Mouse (Mus musculus) heart, embryonic 10.5 days (tissue): Measurements from ENCODE around the gene Bcl2. TPM values are rescaled to one million over a fixed set of nuclear protein-coding genes. Genes with fewer than 3 reads are reported as not detected.

Experiments used
- DNase-seq: peaks from one replicate; pipeline ENCODE4 v3.0.0-alpha.2; 2017; ENCODE audit warnings: low spot score
- H3K27ac ChIP-seq: fragments of 300-500 bp; sonication (generic); 2 replicates; pipeline ENCODE4 v1.5.1; 2016; ENCODE audit warnings: mild to moderate bottlenecking
- H3K27me3 ChIP-seq: fragments of 300-500 bp; sonication (generic); 2 replicates; pipeline ENCODE4 v1.6.1; 2016; ENCODE audit warnings: mild to moderate bottlenecking; ENCODE audit not compliant: poor library complexity, insufficient read depth, severe bottlenecking
- H3K36me3 ChIP-seq: fragments of 300-500 bp; sonication (generic); 2 replicates; pipeline ENCODE4 v1.6.1; 2016; ENCODE audit warnings: mild to moderate bottlenecking, moderate library complexity
- H3K4me1 ChIP-seq: fragments of 300-500 bp; sonication (generic); 2 replicates; pipeline ENCODE4 v1.6.1; 2016; ENCODE audit warnings: mild to moderate bottlenecking
- H3K4me3 ChIP-seq: fragments of 300-500 bp; sonication (generic); 2 replicates; pipeline ENCODE4 v1.5.1; 2016; ENCODE audit warnings: mild to moderate bottlenecking, moderate library complexity
- H3K9me3 ChIP-seq: fragments of 300-500 bp; sonication (generic); 2 replicates; pipeline ENCODE4 v1.6.1; 2016; ENCODE audit warnings: mild to moderate bottlenecking, moderate library complexity
- WGBS: fragments of 180-500 bp; shearing (Covaris S2); methylation state at CpG from one replicate; pipeline ENCODE4 v1.1.7; 2016; 5-methylcytosine and 5-hydroxymethylcytosine counted together
- polyA plus RNA-seq: library from polyadenylated mRNA; unstranded; fragments of >200 nt; fragmentation: Nextera tagmentation; extraction: Ambion mirVana; gene quantifications from 2 replicates; pipeline ENCODE4 v1.2.1, GENCODE M21; 2016

The Bcl2 gene
- polyA plus RNA-seq, 1 experiment from 2014 or later: 15.0 TPM

DNA sequence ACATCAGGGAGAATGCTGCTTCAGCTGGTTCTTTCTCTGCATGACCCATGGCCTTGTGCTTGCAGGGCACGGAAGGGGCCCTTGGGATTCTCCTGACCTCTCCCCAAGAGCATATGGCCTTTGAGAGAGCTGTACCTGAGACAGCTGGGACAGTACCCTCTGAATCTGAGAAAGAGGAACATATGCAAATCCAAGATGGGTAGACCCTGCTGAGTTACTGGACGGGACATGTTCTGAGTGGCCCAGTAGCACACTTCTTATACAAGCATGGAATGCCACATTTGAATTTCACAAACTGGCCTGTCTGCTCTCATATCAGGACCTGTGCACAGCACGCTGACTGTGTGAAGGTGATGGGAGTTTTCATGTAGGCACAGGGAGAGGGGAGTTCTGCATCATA, 31.2 kb downstream of the Bcl2 start:
- H3K4me1 ChIP-seq: peaks cover 11% of the 10 kb centered on the region
- no peaks in the 10 kb centered on the region for H3K27me3 ChIP-seq
- H3K36me3 ChIP-seq: no peaks in the 10 kb centered on the region
- 76% methylated on average over 3 of the region's 3 CpGs for WGBS
- DNase-seq: no peak
- H3K27ac ChIP-seq: no peak overlapping the region
- no peak overlapping the region for H3K4me3 ChIP-seq
- no peaks in the 10 kb centered on the region for H3K9me3 ChIP-seq

- no peak for DNase-seq
- Histone ChIP-seq H3K4me3 (no peak overlapping the region), H3K9me3 (no peaks in the 10 kb centered on the region), H3K4me1 (0 out of 2 replicates have a peak, but pooled peaks cover 4% of the 10 kb centered on the region), H3K36me3 (no peaks in the 10 kb centered on the region), H3K27ac (no peak overlapping the region), H3K27me3 (no peaks in the 10 kb centered on the region)
- WGBS: 76% methylated on average over 6 of the region's 6 CpGs
Observed at GRCm38 (mm10) chr1:106679800-106680515, 34.1 kb downstream of the Bcl2 start.

GRCm38 (mm10) chr1:106678060-106678478, 36.0 kb downstream of the Bcl2 start:
- H3K4me1 ChIP-seq: no peaks in the 10 kb centered on the region
- 79% methylated on average over 5 of the region's 5 CpGs for WGBS
- no peak overlapping the region for H3K27ac ChIP-seq
- H3K36me3 ChIP-seq: no peaks in the 10 kb centered on the region
- no peak for DNase-seq
- H3K9me3 ChIP-seq: no peaks in the 10 kb centered on the region
- H3K27me3 ChIP-seq: no peaks in the 10 kb centered on the region
- H3K4me3 ChIP-seq: no peak overlapping the region

DNA sequence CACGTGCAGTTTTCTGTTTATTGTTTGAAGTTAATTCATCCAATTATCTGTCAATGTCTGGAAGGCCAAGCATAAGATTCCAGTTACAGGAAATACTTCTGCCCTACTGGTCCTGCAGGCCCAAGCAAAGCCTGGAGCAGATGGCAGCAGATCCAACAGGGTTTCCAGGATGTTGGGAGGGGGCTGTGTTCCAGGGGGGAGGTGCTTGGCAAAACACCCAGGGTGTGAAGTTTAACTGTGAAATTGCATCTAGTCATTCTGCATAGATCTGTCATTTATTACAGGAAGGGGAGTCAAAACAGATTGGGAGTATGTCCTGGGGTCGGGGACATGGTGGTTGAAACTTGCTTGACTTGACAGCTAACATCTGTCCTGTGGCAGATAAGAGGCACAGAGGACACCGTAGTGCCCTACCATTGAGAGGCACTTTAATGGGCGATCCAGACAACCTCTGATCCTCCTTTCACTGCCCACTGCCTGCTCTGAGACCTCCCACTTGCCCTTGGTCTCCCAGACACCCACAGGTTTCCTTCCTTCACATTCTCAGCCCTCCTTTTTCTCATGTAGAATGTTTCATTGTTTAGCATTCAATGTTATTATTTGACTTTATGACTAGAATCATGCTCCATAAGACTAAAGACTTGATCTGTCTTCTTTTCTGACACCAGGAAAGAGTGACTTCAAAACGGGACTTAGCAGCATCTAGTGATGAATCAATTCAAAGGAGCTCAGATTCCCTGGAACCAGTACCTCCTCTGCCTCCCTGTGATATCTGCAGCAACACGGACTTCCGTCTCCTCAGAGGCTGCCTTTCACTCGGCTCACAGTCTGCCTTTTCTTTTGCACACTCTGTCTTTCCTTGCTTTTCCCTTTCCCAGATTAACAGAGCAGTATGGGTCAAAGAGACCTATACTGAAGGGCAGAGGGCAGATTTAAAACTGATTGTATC, 47.7 kb downstream of the Bcl2 start:
- H3K9me3 ChIP-seq: no peaks in the 10 kb centered on the region
- DNase-seq: no peak
- H3K4me1 ChIP-seq: peaks cover 20% of the 10 kb centered on the region
- H3K4me3 ChIP-seq: no peak overlapping the region
- H3K27ac ChIP-seq: peak overlapping the region; percentile 36; the same call in 1 of the 2 replicates
- H3K36me3 ChIP-seq: no peaks in the 10 kb centered on the region
- H3K27me3 ChIP-seq: no peaks in the 10 kb centered on the region
- WGBS: 37% methylated on average over 8 of the region's 8 CpGs

DNA sequence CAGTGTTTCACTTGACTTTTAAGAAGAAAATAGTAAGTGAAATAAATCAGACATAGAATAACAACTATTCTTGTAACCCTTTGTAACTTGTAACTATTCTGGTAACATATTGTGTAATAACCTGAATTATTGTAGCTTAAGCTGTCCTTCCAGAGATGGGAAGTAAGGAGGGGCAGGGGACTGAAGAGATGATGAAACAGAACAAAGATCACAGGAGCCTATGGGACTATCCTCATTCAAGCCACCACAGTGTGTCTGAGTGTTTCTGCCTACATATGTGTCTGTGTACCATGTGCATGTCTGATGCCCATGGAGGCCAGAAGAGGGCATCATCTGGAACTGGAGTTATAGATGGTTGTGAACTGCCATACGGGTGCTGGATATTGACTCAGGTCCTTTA, 49.1 kb downstream of the Bcl2 start:
- 89% methylated on average over 1 of the region's 1 CpGs for WGBS
- no peaks in the 10 kb centered on the region for H3K27me3 ChIP-seq
- no peaks in the 10 kb centered on the region for H3K9me3 ChIP-seq
- H3K36me3 ChIP-seq: no peaks in the 10 kb centered on the region
- no peak overlapping the region for H3K4me3 ChIP-seq
- no peak overlapping the region for H3K27ac ChIP-seq
- H3K4me1 ChIP-seq: peaks cover 15% of the 10 kb centered on the region
- no peak for DNase-seq

DNA sequence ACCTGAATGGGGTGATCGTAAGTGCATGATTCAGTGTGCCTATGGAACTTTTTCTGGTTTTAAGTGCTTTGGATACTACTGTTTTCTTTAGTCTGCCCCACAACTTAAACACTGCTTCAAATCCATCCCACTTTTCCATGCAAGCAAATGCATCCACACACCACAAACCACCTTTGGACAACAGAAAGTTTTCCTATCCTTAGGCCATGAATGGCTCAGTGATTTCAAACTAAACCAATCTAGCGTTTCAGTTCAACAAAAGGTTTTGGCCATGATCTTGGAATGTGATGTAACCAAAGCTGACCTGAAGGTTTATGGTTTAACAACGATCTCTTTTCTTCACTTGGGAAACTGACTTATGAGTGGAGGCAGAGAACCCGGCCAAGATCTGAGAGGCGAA, 51.6 kb downstream of the Bcl2 start:
- H3K4me3 ChIP-seq: no peak overlapping the region
- WGBS: 87% methylated on average over 5 of the region's 5 CpGs
- H3K9me3 ChIP-seq: no peaks in the 10 kb centered on the region
- DNase-seq: no peak
- peaks cover 15% of the 10 kb centered on the region for H3K4me1 ChIP-seq
- H3K36me3 ChIP-seq: no peaks in the 10 kb centered on the region
- no peak overlapping the region for H3K27ac ChIP-seq
- H3K27me3 ChIP-seq: no peaks in the 10 kb centered on the region

- Histone ChIP-seq H3K9me3 (no peaks in the 10 kb centered on the region), H3K36me3 (no peaks in the 10 kb centered on the region), H3K27me3 (no peaks in the 10 kb centered on the region), H3K27ac (no peak overlapping the region), H3K4me1 (peaks cover 13% of the 10 kb centered on the region; the same call in 1 of the 2 replicates), H3K4me3 (no peak overlapping the region)
- no peak for DNase-seq
- 78% methylated on average over 5 of the region's 5 CpGs for WGBS
Observed at GRCm38 (mm10) chr1:106658293-106658847, 55.7 kb downstream of the Bcl2 start.

DNA sequence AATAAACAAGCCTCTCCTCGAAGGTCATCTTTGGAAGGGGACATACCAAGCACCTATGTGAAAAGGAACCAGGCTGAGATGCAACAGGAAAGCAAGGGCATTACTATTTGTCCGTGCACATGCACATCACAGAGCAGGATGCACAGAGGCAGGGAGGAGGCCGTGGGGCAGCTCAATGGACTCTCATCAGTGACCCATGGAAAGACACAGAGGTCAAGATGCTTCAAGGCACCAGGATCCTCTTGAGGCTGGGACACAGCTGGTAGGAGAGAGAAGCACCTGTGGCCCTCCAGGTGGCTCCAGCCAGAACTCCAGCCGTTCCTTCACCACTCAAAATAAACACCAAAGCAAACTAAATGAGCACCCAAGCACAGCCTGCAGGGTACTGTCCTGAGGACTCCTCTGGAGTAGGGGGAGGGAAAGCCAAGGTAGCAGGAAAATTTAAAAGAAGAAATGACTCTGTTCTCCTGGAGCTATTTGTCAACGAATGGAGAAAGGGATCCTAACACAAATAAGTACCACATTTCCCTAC, 57.8 kb downstream of the Bcl2 start:
- Histone ChIP-seq H3K27ac (0 out of 2 replicates have a peak overlapping the region, but pooled peaks have one; percentile 42), H3K4me1 (peaks cover 26% of the 10 kb centered on the region), H3K36me3 (no peaks in the 10 kb centered on the region), H3K9me3 (no peaks in the 10 kb centered on the region), H3K4me3 (no peak overlapping the region), H3K27me3 (no peaks in the 10 kb centered on the region)
- no peak for DNase-seq
- WGBS: 70% methylated on average over 5 of the region's 5 CpGs

- no peak overlapping the region for H3K4me3 ChIP-seq
- no peak for DNase-seq
- no peaks in the 10 kb centered on the region for H3K36me3 ChIP-seq
- 92% methylated on average over 6 of the region's 6 CpGs for WGBS
- H3K9me3 ChIP-seq: no peaks in the 10 kb centered on the region
- no peaks in the 10 kb centered on the region for H3K27me3 ChIP-seq
- peaks cover 40% of the 10 kb centered on the region for H3K4me1 ChIP-seq
- H3K27ac ChIP-seq: 0 out of 2 replicates have a peak overlapping the region, but pooled peaks have one; percentile 75
Observed at GRCm38 (mm10) chr1:106654254-106654653, 59.8 kb downstream of the Bcl2 start.

- Histone ChIP-seq H3K4me3 (no peak overlapping the region), H3K27me3 (no peaks in the 10 kb centered on the region), H3K9me3 (no peaks in the 10 kb centered on the region), H3K4me1 (peaks cover 43% of the 10 kb centered on the region), H3K27ac (peak overlapping the region; percentile 75), H3K36me3 (no peaks in the 10 kb centered on the region)
- DNase-seq: no peak
- WGBS: 27% methylated on average over 4 of the region's 4 CpGs
Observed at GRCm38 (mm10) chr1:106653441-106653860, 60.6 kb downstream of the Bcl2 start.

- DNase-seq: peak; percentile 13
- Histone ChIP-seq H3K27me3 (no peaks in the 10 kb centered on the region), H3K9me3 (no peaks in the 10 kb centered on the region), H3K27ac (0 out of 2 replicates have a peak overlapping the region, but pooled peaks have one; percentile 4), H3K4me3 (no peak overlapping the region), H3K36me3 (no peaks in the 10 kb centered on the region), H3K4me1 (peaks cover 43% of the 10 kb centered on the region)
- 88% methylated on average over 7 of the region's 7 CpGs for WGBS
Observed at GRCm38 (mm10) chr1:106651211-106651610, 62.9 kb downstream of the Bcl2 start.

DNA sequence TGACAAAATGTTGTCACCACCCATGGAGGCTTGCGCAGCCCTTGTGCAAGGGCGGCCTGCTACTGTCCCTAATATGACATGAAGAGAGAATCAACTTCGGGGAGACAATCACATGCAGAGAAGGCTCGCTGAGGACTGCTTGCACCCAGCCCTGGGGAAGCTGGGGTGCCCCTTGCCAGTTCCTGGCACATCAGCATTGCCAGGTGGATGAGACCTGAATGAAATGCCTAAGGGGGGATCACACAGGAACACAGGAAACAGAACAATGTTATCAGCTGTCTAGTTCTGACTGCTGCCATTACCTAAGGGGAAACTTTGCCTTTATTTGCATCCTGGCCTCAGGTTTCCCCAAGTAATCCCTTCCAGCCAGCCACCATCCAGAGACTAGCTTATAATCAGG, 63.6 kb downstream of the Bcl2 start:
- DNase-seq: peak; percentile 57
- peak overlapping the region; percentile 75 for H3K27ac ChIP-seq

More for the DNA sequence above, 63.6 kb downstream of the Bcl2 start:
- Histone ChIP-seq H3K4me3 (no peak overlapping the region), H3K4me1 (peaks cover 40% of the 10 kb centered on the region), H3K36me3 (no peaks in the 10 kb centered on the region), H3K27me3 (no peaks in the 10 kb centered on the region), H3K9me3 (no peaks in the 10 kb centered on the region)
- WGBS: 85% methylated on average over 4 of the region's 4 CpGs
